Mouse (Mus musculus): ENCODE results near the gene Prelid1. TPM values are rescaled to one million over a fixed set of nuclear protein-coding genes. Genes with fewer than 3 reads are reported as not detected.

The Prelid1 gene
- 83.2 and 93.3 TPM in 2 replicates for total RNA-seq (2017)

GRCm38 (mm10) chr13:55319931-55320533, at the start of gene Prelid1:
Gene Prelid1 (plus strand): TSS chr13:55320500.
- ATAC-seq (replicated peaks; ENCODE audit: low read depth, poor library complexity, severe bottlenecking), result no peak

DNA sequence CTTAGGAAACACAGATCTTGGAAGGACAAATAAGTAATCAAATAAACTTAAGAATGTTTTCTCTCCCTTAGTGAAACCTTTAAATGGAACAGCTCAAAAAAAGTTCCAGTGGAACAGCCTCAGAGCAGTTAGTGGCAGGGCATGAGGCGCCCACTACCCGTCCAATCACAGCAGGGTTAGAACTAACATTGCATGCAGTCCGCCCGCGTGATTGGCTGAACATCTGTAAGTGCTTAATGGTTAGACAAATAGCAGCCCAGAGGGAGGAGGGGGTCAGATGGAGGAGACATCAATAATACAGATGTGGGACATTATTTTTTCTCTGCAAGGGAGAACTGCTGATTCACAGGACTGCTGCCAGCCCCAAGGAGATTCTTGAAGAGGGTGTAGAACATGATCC, 43.1 kb upstream of the Prelid1 start:
- no peak for ATAC-seq (replicated peaks; ENCODE audit: low read depth, poor library complexity, severe bottlenecking)

DNA sequence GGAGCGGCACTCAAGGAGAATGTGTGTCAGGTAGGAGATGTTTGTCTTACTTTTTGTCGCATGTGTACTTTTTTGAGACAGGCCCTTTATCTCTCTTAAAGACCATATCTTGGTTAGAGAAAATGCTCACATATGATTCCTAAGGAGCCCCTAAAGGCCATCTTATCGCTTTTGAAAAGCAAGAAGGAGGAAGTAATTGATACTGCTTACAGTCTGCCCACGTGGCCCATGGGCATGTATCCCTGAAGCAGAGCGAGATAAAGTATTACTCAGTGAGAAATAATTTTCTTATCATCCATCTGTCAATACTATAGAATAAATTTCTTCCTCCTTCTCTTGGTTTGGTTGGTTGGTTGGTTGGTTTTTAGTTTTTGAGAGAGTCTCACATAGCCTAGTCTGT, 42.7 kb upstream of the Prelid1 start:
- no peak for ATAC-seq (replicated peaks; ENCODE audit: low read depth, poor library complexity, severe bottlenecking)

DNA sequence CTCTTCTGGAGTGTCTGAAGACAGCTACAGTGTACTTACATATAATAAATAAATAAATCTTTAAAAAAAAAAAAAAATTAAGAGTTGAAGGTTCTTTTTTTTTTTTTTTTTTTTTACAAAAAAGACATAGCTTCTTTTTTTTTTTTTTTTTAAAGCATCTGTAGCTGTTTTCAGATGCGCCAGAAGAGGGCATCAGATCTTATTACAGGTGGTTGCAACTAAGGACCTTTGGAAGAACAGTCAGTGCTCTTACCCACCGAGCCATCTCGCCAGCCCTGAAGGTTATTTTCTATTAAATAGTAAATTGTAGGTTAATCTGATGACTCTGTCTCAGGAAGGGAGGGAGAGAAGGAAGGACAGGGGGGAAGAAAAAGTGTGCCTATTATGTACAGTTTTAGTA, 31.4 kb upstream of the Prelid1 start:
- no peak for ATAC-seq (replicated peaks; ENCODE audit: low read depth, poor library complexity, severe bottlenecking)

DNA sequence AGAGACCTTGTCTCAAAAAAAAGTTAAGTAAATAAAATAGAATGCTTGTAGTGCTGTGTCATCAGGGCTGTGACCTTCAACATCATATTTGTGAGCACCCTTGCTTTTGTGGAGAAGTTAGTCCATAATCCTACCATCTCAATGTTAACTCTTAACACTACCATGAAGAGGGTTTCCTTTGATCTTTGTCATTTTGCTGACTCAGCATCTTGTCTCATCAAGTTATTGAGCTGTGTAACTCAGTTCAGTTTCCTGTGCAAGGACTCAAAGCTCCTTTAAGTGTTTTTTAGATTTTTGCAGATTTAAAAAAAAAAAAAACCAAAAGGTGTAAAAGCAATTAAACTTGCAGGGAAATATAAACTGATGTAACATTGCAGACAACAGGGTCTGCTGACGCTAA, 23.5 kb upstream of the Prelid1 start:
- ATAC-seq (replicated peaks; ENCODE audit: low read depth, poor library complexity, severe bottlenecking), result no peak

DNA sequence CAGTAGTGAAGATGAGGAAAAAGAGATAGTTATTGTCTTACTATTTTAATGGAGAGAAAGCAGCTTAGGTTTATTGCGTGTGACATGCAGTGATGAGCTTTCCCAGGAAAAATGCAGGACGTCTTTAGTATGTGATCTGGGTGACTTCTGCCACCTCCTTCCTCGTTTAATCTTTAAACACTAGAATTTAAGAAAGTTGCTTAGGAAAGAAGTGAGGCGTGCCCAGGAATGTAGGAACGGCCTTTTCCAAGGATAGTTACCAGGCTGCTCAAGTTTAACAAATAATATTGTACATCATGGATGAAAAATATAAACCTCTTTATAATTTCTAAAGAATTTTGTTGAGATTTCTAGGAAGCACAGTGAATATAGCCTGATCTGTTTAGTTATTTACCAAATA, 19.4 kb upstream of the Prelid1 start:
- no peak for ATAC-seq (replicated peaks; ENCODE audit: low read depth, poor library complexity, severe bottlenecking)

DNA sequence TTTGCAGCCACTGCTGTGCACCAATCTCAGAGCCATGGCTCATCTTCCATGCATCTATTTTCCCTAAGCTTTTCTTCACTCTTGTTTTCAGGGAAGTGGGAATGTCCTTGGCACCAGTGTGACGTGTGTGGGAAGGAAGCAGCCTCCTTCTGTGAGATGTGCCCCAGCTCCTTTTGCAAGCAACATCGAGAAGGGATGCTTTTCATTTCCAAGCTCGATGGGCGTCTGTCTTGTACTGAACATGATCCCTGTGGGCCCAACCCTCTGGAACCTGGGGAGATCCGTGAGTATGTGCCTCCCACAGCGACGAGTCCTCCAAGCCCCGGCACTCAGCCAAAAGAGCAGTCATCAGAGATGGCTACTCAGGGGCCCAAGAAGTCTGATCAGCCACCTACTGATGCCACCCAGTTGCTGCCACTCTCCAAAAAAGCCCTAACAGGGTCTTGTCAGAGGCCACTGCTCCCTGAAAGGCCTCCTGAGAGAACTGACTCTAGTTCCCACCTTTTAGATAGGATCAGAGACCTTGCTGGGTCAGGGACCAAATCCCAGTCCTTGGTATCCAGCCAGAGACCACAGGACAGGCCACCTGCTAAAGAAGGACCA, 8.2 kb upstream of the Prelid1 start:
- ATAC-seq (replicated peaks; ENCODE audit: low read depth, poor library complexity, severe bottlenecking), result no peak

DNA sequence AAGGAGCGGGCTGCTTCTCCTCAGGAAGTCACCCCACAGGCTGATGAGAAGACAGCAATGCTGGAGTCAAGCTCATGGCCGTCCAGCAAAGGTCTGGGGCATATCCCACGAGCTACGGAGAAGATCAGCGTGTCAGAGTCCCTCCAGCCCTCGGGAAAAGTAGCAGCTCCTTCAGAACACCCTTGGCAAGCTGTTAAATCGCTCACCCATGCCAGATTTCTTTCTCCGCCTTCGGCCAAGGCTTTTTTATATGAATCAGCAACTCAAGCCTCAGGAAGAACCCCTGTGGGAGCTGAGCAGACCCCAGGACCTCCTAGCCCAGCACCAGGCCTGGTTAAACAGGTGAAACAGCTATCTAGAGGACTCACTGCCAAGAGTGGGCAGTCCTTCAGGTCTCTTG, 7.2 kb upstream of the Prelid1 start:
- ATAC-seq (replicated peaks; ENCODE audit: low read depth, poor library complexity, severe bottlenecking), result no peak

- no peak for ATAC-seq (replicated peaks; ENCODE audit: low read depth, poor library complexity, severe bottlenecking)
These were observed 5.3 kb upstream of the Prelid1 start for GRCm38 (mm10) chr13:55314891-55315412.

- ATAC-seq (replicated peaks; ENCODE audit: low read depth, poor library complexity, severe bottlenecking), result no peak
These were observed 1.9 kb upstream of the Prelid1 start for GRCm38 (mm10) chr13:55318351-55318750.

DNA sequence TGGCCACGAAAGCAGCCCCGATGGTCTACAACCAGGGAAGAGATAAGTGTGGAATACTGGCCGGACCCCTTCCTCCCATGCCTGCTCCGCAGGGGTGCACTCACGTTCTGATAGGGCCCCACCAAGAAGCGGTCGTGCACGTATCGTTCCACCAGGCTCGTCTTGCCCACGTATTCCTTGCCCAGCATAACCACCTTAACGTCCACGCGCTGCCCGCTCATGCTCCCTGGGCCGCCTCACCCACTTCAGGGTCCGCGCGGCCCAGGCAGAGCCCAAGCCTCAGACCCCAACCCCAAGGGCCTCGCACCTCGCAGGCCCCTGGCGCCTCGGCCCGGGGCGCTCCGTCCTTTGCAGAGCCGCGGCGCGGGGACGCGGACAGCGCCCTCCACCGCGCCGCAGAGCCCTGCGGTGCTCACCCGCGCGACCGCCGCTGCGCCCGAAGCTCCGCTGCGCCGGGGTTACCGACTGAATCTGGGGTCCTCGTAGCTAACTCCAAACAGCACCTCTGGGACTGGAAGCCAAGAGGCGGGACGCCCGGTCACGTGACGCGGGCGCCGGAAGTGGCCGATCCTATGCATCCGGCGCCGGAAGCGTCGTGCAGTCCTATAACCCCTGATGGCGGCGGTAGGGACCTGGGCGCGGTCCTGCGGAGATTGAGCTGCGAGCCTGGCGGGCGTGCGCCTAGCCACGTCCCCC, 1.3 kb downstream of the Prelid1 start, which contains the start of gene Rab24:
TSS of gene Rab24 (minus strand) at position 513 of the 696 bp plus-strand sequence.
- ATAC-seq (replicated peaks; ENCODE audit: low read depth, poor library complexity, severe bottlenecking), result peak; percentile 74

GRCm38 (mm10) chr13:55322130-55322825, 2.0 kb downstream of the Prelid1 start:
- ATAC-seq (replicated peaks; ENCODE audit: low read depth, poor library complexity, severe bottlenecking), result 0 out of 2 replicates have a peak, but pooled peaks have one; percentile 8

DNA sequence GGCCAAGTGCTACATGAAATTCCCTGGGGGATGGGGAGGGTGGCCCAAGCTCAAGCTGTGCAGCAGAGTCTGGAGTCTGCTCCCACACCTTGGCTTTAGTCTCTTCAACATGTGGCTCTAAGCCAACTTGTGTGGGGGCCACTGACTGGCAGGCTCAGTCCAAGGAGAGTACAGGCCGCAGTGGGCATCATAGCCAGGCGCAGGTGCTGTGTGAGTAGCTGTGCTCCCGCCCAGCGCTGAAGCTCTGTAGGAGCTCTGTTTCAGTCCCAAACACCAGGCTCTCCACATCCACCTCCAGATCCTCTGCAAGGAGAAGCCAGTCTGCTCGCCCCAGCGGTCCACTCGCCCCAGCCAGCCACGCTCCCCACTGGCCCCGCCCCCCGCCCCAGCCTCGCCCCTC, 5.3 kb downstream of the Prelid1 start:
- ATAC-seq (replicated peaks; ENCODE audit: low read depth, poor library complexity, severe bottlenecking), result no peak

DNA sequence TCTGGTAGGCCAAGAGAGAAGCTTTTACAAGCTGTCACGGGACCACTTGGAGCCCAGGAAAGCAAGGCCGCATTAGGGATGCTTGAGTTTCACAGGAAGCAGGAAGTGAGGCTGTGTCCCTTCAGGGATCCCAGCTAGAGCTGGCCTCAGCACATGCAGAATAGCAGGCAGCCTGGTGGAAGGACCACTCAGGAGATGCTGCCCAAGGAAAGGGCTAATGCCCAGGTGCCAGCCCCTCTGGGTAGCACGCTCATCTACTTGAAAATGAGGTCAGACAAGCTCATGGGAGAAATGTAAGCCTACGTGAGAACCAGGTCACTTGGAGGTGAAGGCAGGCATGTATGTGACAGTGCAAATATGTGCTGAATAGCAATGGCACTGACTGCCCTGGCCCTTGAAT, 6.9 kb downstream of the Prelid1 start:
- no peak for ATAC-seq (replicated peaks; ENCODE audit: low read depth, poor library complexity, severe bottlenecking)

DNA sequence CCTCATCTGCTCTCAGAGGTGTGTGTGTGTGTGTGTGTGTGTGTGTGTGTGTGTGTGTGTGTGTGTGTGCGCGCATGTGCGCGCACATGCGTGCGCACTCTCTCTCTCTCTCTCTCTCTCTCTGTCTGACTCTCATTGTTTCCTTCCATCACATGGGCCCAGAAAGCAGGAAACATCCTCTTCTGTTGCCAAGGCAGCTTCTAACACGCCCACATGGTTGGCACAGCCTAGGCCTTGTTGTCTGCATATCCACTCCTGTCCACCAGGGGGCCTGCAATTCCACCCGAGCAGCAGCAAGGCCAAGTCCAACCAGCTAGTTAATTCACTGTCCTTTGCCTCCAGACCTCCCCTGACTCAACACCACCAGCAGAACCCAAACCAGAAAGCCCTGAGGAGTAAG, 7.3 kb downstream of the Prelid1 start:
- peak; percentile 72 for ATAC-seq (replicated peaks; ENCODE audit: low read depth, poor library complexity, severe bottlenecking)

- ATAC-seq (replicated peaks; ENCODE audit: low read depth, poor library complexity, severe bottlenecking), result no peak
These were observed 7.9 kb downstream of the Prelid1 start for GRCm38 (mm10) chr13:55328171-55328570.

DNA sequence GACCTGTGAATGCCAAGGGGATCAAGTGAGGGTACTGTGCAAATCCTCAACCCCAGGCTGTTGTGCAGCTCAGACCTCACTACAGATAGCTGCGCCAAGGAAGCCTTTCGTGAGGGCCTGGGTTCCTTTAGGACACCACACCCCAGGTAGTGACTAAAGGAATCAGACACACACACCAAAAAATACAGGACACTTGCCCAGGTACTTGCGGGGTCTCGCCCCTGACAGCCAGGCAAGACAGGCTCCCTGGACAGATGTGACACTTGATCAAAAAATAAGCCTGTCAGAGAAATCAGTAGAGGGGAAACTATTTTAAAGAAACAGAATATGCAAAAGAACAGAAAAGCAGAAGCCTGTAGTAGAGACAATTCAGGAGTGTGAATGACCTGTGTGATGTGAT, 8.3 kb downstream of the Prelid1 start:
- ATAC-seq (replicated peaks; ENCODE audit: low read depth, poor library complexity, severe bottlenecking), result no peak

- peak; percentile 8 for ATAC-seq (replicated peaks; ENCODE audit: low read depth, poor library complexity, severe bottlenecking)
These were observed 8.9 kb downstream of the Prelid1 start for GRCm38 (mm10) chr13:55329109-55329682.

DNA sequence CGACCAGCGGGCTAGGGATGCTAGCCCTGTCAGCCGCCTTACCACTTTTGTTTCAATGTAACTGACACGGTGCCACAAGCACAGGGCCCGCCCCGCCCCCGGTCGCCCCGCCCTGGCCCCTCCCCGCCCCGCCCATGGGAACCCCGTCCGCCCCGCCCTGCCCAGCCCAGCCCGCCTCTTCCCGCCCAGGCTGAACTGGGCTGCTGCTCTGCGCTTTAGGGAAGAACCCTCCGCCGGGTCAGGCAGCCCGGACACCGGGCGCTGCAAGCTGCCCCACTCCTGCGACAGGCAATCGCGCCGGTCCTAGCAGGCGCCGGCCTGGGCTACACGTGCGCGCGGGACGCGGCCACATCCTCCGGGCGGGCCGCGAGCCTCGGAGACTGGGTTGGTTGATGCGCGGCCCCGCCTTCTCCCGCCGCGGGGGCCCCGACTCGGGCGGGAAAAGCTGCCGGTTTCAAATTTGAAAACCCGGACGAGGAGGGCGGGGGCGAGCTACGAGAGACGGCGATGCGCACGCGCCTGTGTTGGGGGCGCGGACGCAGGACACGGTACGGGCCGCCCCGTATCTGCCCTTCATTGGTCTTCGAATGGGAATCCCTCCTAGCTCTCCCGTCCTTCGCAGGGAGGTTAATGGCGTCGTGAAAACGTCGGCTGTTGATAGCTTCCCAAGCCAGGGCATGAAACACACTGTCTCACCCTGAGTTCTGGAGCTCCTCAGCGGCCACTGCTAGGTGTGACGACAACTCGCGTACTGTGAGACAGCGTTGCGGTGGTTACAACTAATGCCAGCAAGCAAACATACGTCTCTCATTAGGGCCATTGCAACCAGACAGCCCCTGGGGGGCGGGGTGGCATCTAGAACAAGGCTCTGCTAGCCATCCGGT, 9.6 kb downstream of the Prelid1 start, which contains the start of gene Mxd3:
TSS of gene Mxd3 (minus strand) at position 141 of the 884 bp plus-strand sequence.
- ATAC-seq (replicated peaks; ENCODE audit: low read depth, poor library complexity, severe bottlenecking), result peak; percentile 60
